Mouse (Mus musculus) hindbrain, postnatal 0 days (tissue): ENCODE data around the gene Mfap5. TPM values are rescaled to one million over a fixed set of nuclear protein-coding genes. Genes with fewer than 3 reads are reported as not detected.

Experiments used
- ATAC-seq: fragments of 200-750 bp; cut with Nextera tagmentation; 2 replicates; pipeline ENCODE4 v1.8.0; 2017; ENCODE audit warnings: mild to moderate bottlenecking, moderate TSS enrichment, moderate library complexity
- DNase-seq: peaks from one replicate; pipeline ENCODE4 v3.0.0-alpha.2; 2015; ENCODE audit warnings: low spot score
- H3K27ac ChIP-seq: fragments of 300-500 bp; sonication (generic); 2 replicates; pipeline ENCODE4 v1.5.1; 2014; ENCODE audit warnings: mild to moderate bottlenecking
- H3K27me3 ChIP-seq: fragments of 300-500 bp; sonication (generic); 2 replicates; pipeline ENCODE4 v1.6.1; 2014; ENCODE audit warnings: low read length, mixed read lengths; ENCODE audit not compliant: insufficient read depth
- H3K36me3 ChIP-seq: fragments of 300-500 bp; sonication (generic); 2 replicates; pipeline ENCODE4 v1.6.1; 2014; ENCODE audit warnings: low read length, mixed read lengths; ENCODE audit not compliant: insufficient read depth
- H3K4me1 ChIP-seq: fragments of 300-500 bp; sonication (generic); 2 replicates; pipeline ENCODE4 v1.6.1; 2014; ENCODE audit warnings: antibody characterized with exemption, low read length, mixed read lengths; ENCODE audit not compliant: insufficient read depth
- H3K4me2 ChIP-seq: fragments of 300-500 bp; sonication (generic); 2 replicates; pipeline ENCODE4 v1.6.1; 2014; ENCODE audit warnings: low read depth, mild to moderate bottlenecking, low read length, moderate library complexity, mixed read lengths
- H3K4me3 ChIP-seq: fragments of 300-500 bp; sonication (generic); 2 replicates; pipeline ENCODE4 v1.5.1; 2014; ENCODE audit warnings: low read length
- H3K9ac ChIP-seq: fragments of 300-500 bp; sonication (generic); replicated peaks from 2 replicates; pipeline ENCODE4 v1.6.1; 2014; ENCODE audit warnings: mild to moderate bottlenecking, low read length, moderate library complexity, mixed read lengths
- H3K9me3 ChIP-seq: fragments of 300-500 bp; sonication (generic); 2 replicates; pipeline ENCODE4 v1.6.1; 2016; ENCODE audit warnings: low read length, mixed read lengths
- CTCF ChIP-seq: IDR thresholded peaks from 2 replicates; pipeline ENCODE4 v1.5.1; 2016; ENCODE audit warnings: antibody characterized with exemption, control low read depth, low read depth
- WGBS: fragments of 180-500 bp; shearing (Covaris S2); extraction: QIAGEN DNeasy Blood & Tissue Kit; methylation state at CpG from one replicate; pipeline ENCODE4 v1.1.7; 2014; 5-methylcytosine and 5-hydroxymethylcytosine counted together
- polyA plus RNA-seq: library from polyadenylated mRNA; unstranded; fragments of >200 nt; fragmentation: Nextera tagmentation; extraction: Ambion mirVana; gene quantifications from 2 replicates; pipeline ENCODE4 v1.2.1, GENCODE M21; 2015
- total RNA-seq: library from RNA; depleted of rRNA; stranded (reverse); fragments of >200 nt; gene quantifications from 2 replicates; pipeline ENCODE4 v1.2.3, GENCODE M21; 2014

The Mfap5 gene
- total and polyA plus RNA-seq, 2 experiments from 2014 or later = 5.0 to 13.2 TPM

GRCm38 (mm10) chr6:122543574-122543973 lies 37.9 kb downstream of the Mfap5 start:
- no peak for TF ChIP-seq CTCF
- Histone ChIP-seq H3K36me3 (no peaks in the 10 kb centered on the region), H3K4me3 (no peak overlapping the region), H3K9ac (no peak overlapping the region), H3K4me1 (no peaks in the 10 kb centered on the region), H3K27ac (no peak overlapping the region), H3K27me3 (no peaks in the 10 kb centered on the region), H3K9me3 (no peaks in the 10 kb centered on the region), H3K4me2 (no peak overlapping the region)
- 86% methylated on average over 5 of the region's 5 CpGs for WGBS
- DNase-seq (no peak), ATAC-seq (no peak)

GRCm38 (mm10) chr6:122544672-122545071 lies 39.0 kb downstream of the Mfap5 start:
- H3K27me3 ChIP-seq = no peaks in the 10 kb centered on the region
- H3K9ac ChIP-seq = no peak overlapping the region
- H3K4me1 ChIP-seq = no peaks in the 10 kb centered on the region
- H3K27ac ChIP-seq = no peak overlapping the region
- WGBS = 89% methylated on average over 1 of the region's 1 CpGs
- no peak; the same call in 1 of the 2 replicates for ATAC-seq
- H3K36me3 ChIP-seq = no peaks in the 10 kb centered on the region
- no peaks in the 10 kb centered on the region for H3K9me3 ChIP-seq
- H3K4me3 ChIP-seq = no peak overlapping the region
- TF ChIP-seq CTCF = no peak
- no peak for DNase-seq
- H3K4me2 ChIP-seq = no peak overlapping the region

GRCm38 (mm10) chr6:122545289-122545882 lies 39.7 kb downstream of the Mfap5 start:
- no peak for DNase-seq
- Histone ChIP-seq H3K9me3 (no peaks in the 10 kb centered on the region), H3K4me3 (no peak overlapping the region), H3K36me3 (no peaks in the 10 kb centered on the region), H3K27ac (no peak overlapping the region), H3K9ac (no peak overlapping the region), H3K4me1 (no peaks in the 10 kb centered on the region), H3K4me2 (no peak overlapping the region), H3K27me3 (no peaks in the 10 kb centered on the region)
- TF ChIP-seq CTCF = no peak
- 82% methylated on average over 9 of the region's 9 CpGs for WGBS
- ATAC-seq = no peak

- ATAC-seq (no peak), DNase-seq (no peak)
- Histone ChIP-seq H3K27ac (no peak overlapping the region), H3K4me2 (no peak overlapping the region), H3K4me3 (no peak overlapping the region), H3K27me3 (no peaks in the 10 kb centered on the region), H3K4me1 (no peaks in the 10 kb centered on the region), H3K9ac (no peak overlapping the region), H3K9me3 (no peaks in the 10 kb centered on the region), H3K36me3 (no peaks in the 10 kb centered on the region)
- TF ChIP-seq CTCF = no peak
- 82% methylated on average over 10 of the region's 10 CpGs for WGBS
Measured at GRCm38 (mm10) chr6:122545948-122546347, 40.3 kb downstream of the Mfap5 start.

GRCm38 (mm10) chr6:122553606-122554005 lies 48.0 kb downstream of the Mfap5 start, which contains the start of gene Aicda:
Aicda (plus strand) TSS chr6:122553801.
- Histone ChIP-seq H3K9ac (no peak within 1 kb of the TSS), H3K27me3 (no peaks in the 10 kb centered on the region), H3K27ac (no peak within 1 kb of the TSS), H3K4me3 (no peak within 1 kb of the TSS), H3K36me3 (no peaks in the 10 kb centered on the region), H3K4me2 (no peak within 1 kb of the TSS), H3K9me3 (no peaks in the 10 kb centered on the region), H3K4me1 (no peaks in the 10 kb centered on the region)
- no peak for DNase-seq
- no peak for TF ChIP-seq CTCF
- WGBS = 64% methylated on average over 9 of the region's 9 CpGs
- ATAC-seq = no peak

GRCm38 (mm10) chr6:122554102-122554501 lies 48.5 kb downstream of the Mfap5 start:
- ATAC-seq (no peak), DNase-seq (no peak)
- no peaks in the 10 kb centered on the region for H3K4me1 ChIP-seq
- 80% methylated on average over 6 of the region's 6 CpGs for WGBS
- no peak overlapping the region for H3K9ac ChIP-seq
- no peak overlapping the region for H3K4me3 ChIP-seq
- no peak overlapping the region for H3K27ac ChIP-seq
- H3K9me3 ChIP-seq = no peaks in the 10 kb centered on the region
- no peak overlapping the region for H3K4me2 ChIP-seq
- no peaks in the 10 kb centered on the region for H3K27me3 ChIP-seq
- H3K36me3 ChIP-seq = no peaks in the 10 kb centered on the region
- no peak for TF ChIP-seq CTCF

GRCm38 (mm10) chr6:122555266-122555665 lies 49.6 kb downstream of the Mfap5 start:
- no peak for TF ChIP-seq CTCF
- 50% methylated on average over 7 of the region's 7 CpGs for WGBS
- no peaks in the 10 kb centered on the region for H3K27me3 ChIP-seq
- no peaks in the 10 kb centered on the region for H3K4me1 ChIP-seq
- ATAC-seq = no peak
- no peak for DNase-seq
- no peaks in the 10 kb centered on the region for H3K36me3 ChIP-seq
- H3K27ac ChIP-seq = no peak overlapping the region
- H3K4me2 ChIP-seq = no peak overlapping the region
- H3K9me3 ChIP-seq = no peaks in the 10 kb centered on the region
- H3K9ac ChIP-seq = no peak overlapping the region
- H3K4me3 ChIP-seq = no peak overlapping the region
